Mouse (Mus musculus) c-Kit-negative CD71-positive TER-119-positive erythroid progenitor cells, embryonic 14.5 days (primary cell): ENCODE results near the gene Usp30.

Experiments
- DNase-seq: peaks from one replicate; pipeline ENCODE4 v3.0.0-alpha.2; 2013; ENCODE audit warnings: low read depth, low spot score

Gene Usp30

GRCm38 (mm10) chr5:114065161-114065560, at the start of gene Usp30:
Gene Usp30, plus strand, starts transcription at chr5:114065461.
- DNase-seq, result no peak

- DNase-seq, result no peak
Observed at GRCm38 (mm10) chr5:114024390-114024789, 40.9 kb upstream of the Usp30 start.

GRCm38 (mm10) chr5:114024885-114025284, 40.4 kb upstream of the Usp30 start:
- no peak for DNase-seq

GRCm38 (mm10) chr5:114027217-114027944, 37.9 kb upstream of the Usp30 start:
- no peak for DNase-seq

GRCm38 (mm10) chr5:114028111-114028510, 37.1 kb upstream of the Usp30 start:
- no peak for DNase-seq

GRCm38 (mm10) chr5:114030652-114031051, 34.6 kb upstream of the Usp30 start:
- no peak for DNase-seq

- DNase-seq, result no peak
Observed at GRCm38 (mm10) chr5:114032161-114032763, 33.0 kb upstream of the Usp30 start.

GRCm38 (mm10) chr5:114034393-114034792, 30.9 kb upstream of the Usp30 start:
- no peak for DNase-seq

GRCm38 (mm10) chr5:114035111-114035510, 30.1 kb upstream of the Usp30 start:
- no peak for DNase-seq

- DNase-seq, result no peak
Observed at GRCm38 (mm10) chr5:114040508-114040907, 24.8 kb upstream of the Usp30 start.

GRCm38 (mm10) chr5:114040911-114041310, 24.4 kb upstream of the Usp30 start:
- DNase-seq, result no peak

- no peak for DNase-seq
Observed at GRCm38 (mm10) chr5:114041327-114041930, 23.8 kb upstream of the Usp30 start.

GRCm38 (mm10) chr5:114043800-114044199, 21.5 kb upstream of the Usp30 start:
- no peak for DNase-seq

GRCm38 (mm10) chr5:114045134-114045533, 20.1 kb upstream of the Usp30 start:
- DNase-seq, result peak; percentile 17

GRCm38 (mm10) chr5:114046151-114046550, 19.1 kb upstream of the Usp30 start:
- no peak for DNase-seq

GRCm38 (mm10) chr5:114046604-114047003, 18.7 kb upstream of the Usp30 start:
- DNase-seq, result no peak

GRCm38 (mm10) chr5:114047182-114047581, 18.1 kb upstream of the Usp30 start:
- no peak for DNase-seq

GRCm38 (mm10) chr5:114048731-114049308, 16.4 kb upstream of the Usp30 start:
- DNase-seq, result no peak

- DNase-seq, result peak; percentile 31
Observed at GRCm38 (mm10) chr5:114052246-114052761, 13.0 kb upstream of the Usp30 start.

- no peak for DNase-seq
Observed at GRCm38 (mm10) chr5:114057129-114057731, 8.0 kb upstream of the Usp30 start.

- no peak for DNase-seq
Observed at GRCm38 (mm10) chr5:114061675-114062074, 3.6 kb upstream of the Usp30 start.

- no peak for DNase-seq
Observed at GRCm38 (mm10) chr5:114063958-114064357, 1.3 kb upstream of the Usp30 start.
